Mouse (Mus musculus) megakaryocyte, embryonic 14.5 days (primary cell): ENCODE results near the gene Sdf2. TPM values are rescaled to one million over a fixed set of nuclear protein-coding genes. Genes with fewer than 3 reads are reported as not detected.

Source experiments
- H3K27me3 ChIP-seq: replicated peaks from 2 replicates; pipeline ENCODE3; 2012; ENCODE audit warnings: inconsistent platforms
- H3K36me3 ChIP-seq: replicated peaks from 2 replicates; pipeline ENCODE3; 2012; ENCODE audit warnings: low read length, inconsistent platforms, mixed read lengths
- H3K4me1 ChIP-seq: 2 replicates; pipeline ENCODE4 v1.6.1; 2012; ENCODE audit warnings: inconsistent platforms
- H3K4me3 ChIP-seq: replicated peaks from 2 replicates; pipeline ENCODE3; 2012; ENCODE audit warnings: moderate library complexity, mild to moderate bottlenecking, inconsistent platforms
- H3K9me3 ChIP-seq: 2 replicates; pipeline ENCODE4 v1.6.1; 2012; ENCODE audit warnings: inconsistent platforms
- FLI1 ChIP-seq: IDR thresholded peaks from 2 replicates; pipeline ENCODE4 v1.6.1; 2012; ENCODE audit warnings: low read length, inconsistent platforms, mixed read lengths
- GATA1 ChIP-seq: IDR thresholded peaks from 3 replicates; pipeline ENCODE4 v1.6.1; 2012; ENCODE audit warnings: mixed read lengths, low read length, inconsistent platforms, borderline replicate concordance
- polyA plus RNA-seq: library from polyadenylated mRNA; stranded (reverse); fragments of >175 nt; gene quantifications from 2 replicates; pipeline ENCODE4 v1.2.3, GENCODE M21; 2012; ENCODE audit warnings: low replicate concordance; ENCODE audit not compliant: insufficient read depth

Gene Sdf2
- 13.1 and 13.3 TPM in 2 replicates for polyA plus RNA-seq

- no peaks in the 10 kb centered on the region for H3K9me3 ChIP-seq
- H3K36me3 ChIP-seq = peaks cover 27% of the 10 kb centered on the region
- H3K4me1 ChIP-seq = peaks cover 68% of the 10 kb centered on the region
- no peaks in the 10 kb centered on the region for H3K27me3 ChIP-seq
- H3K4me3 ChIP-seq = peak within 1 kb of the TSS; percentile 99
- TF ChIP-seq FLI1 (0 out of 2 replicates have a peak, but pooled peaks have one; percentile 54), GATA1 (no peak)
Measured at GRCm38 (mm10) chr11:78245627-78246317, at the start of gene Sdf2, which contains the start of gene Supt6. TSS of gene Sdf2 (plus strand) at chr11:78245746. TSS of gene Supt6 (minus strand) at chr11:78245987.

- Histone ChIP-seq H3K27me3 (no peaks in the 10 kb centered on the region), H3K9me3 (no peaks in the 10 kb centered on the region), H3K4me3 (no peak overlapping the region), H3K36me3 (peaks cover 50% of the 10 kb centered on the region), H3K4me1 (peaks cover 14% of the 10 kb centered on the region)
- TF ChIP-seq FLI1 (no peak), GATA1 (no peak)
Measured at GRCm38 (mm10) chr11:78202372-78202771, 43.2 kb upstream of the Sdf2 start.

- TF ChIP-seq GATA1 (no peak), FLI1 (no peak)
- Histone ChIP-seq H3K4me1 (peaks cover 9% of the 10 kb centered on the region; the same call in 1 of the 2 replicates), H3K36me3 (peaks cover 69% of the 10 kb centered on the region), H3K4me3 (no peak overlapping the region), H3K27me3 (no peaks in the 10 kb centered on the region), H3K9me3 (no peaks in the 10 kb centered on the region)
Measured at GRCm38 (mm10) chr11:78204287-78204686, 41.3 kb upstream of the Sdf2 start.

- peaks cover 9% of the 10 kb centered on the region; the same call in 1 of the 2 replicates for H3K4me1 ChIP-seq
- no peak overlapping the region for H3K4me3 ChIP-seq
- TF ChIP-seq FLI1 (no peak), GATA1 (no peak)
- peaks cover 82% of the 10 kb centered on the region for H3K36me3 ChIP-seq
- no peaks in the 10 kb centered on the region for H3K27me3 ChIP-seq
- H3K9me3 ChIP-seq = no peaks in the 10 kb centered on the region
Measured at GRCm38 (mm10) chr11:78205361-78206206, 40.0 kb upstream of the Sdf2 start.

GRCm38 (mm10) chr11:78207190-78207589 lies 38.4 kb upstream of the Sdf2 start:
- Histone ChIP-seq H3K4me3 (no peak overlapping the region), H3K9me3 (no peaks in the 10 kb centered on the region), H3K36me3 (peaks cover 98% of the 10 kb centered on the region), H3K27me3 (no peaks in the 10 kb centered on the region), H3K4me1 (peaks cover 14% of the 10 kb centered on the region; the same call in 1 of the 2 replicates)
- TF ChIP-seq FLI1 (no peak), GATA1 (no peak)

- TF ChIP-seq GATA1 (no peak), FLI1 (no peak)
- Histone ChIP-seq H3K4me3 (no peak overlapping the region), H3K36me3 (peaks cover 100% of the 10 kb centered on the region), H3K27me3 (no peaks in the 10 kb centered on the region), H3K4me1 (peaks cover 21% of the 10 kb centered on the region), H3K9me3 (no peaks in the 10 kb centered on the region)
Measured at GRCm38 (mm10) chr11:78209886-78210285, 35.7 kb upstream of the Sdf2 start.

GRCm38 (mm10) chr11:78210615-78211014 lies 34.9 kb upstream of the Sdf2 start:
- no peak for TF ChIP-seq GATA1
- TF ChIP-seq FLI1 = no peak
- peaks cover 20% of the 10 kb centered on the region for H3K4me1 ChIP-seq
- H3K36me3 ChIP-seq = peaks cover 100% of the 10 kb centered on the region
- H3K9me3 ChIP-seq = no peaks in the 10 kb centered on the region
- no peak overlapping the region for H3K4me3 ChIP-seq
- H3K27me3 ChIP-seq = no peaks in the 10 kb centered on the region

- H3K36me3 ChIP-seq = peaks cover 100% of the 10 kb centered on the region
- H3K4me3 ChIP-seq = no peak overlapping the region
- no peaks in the 10 kb centered on the region for H3K9me3 ChIP-seq
- TF ChIP-seq FLI1 = no peak
- TF ChIP-seq GATA1 = no peak
- H3K27me3 ChIP-seq = no peaks in the 10 kb centered on the region
- peaks cover 24% of the 10 kb centered on the region for H3K4me1 ChIP-seq
Measured at GRCm38 (mm10) chr11:78211513-78211912, 34.0 kb upstream of the Sdf2 start.

GRCm38 (mm10) chr11:78213086-78213817 lies 32.3 kb upstream of the Sdf2 start:
- peak overlapping the region; percentile 11 for H3K4me3 ChIP-seq
- TF ChIP-seq FLI1 (no peak), GATA1 (no peak)
- peaks cover 18% of the 10 kb centered on the region for H3K4me1 ChIP-seq
- H3K36me3 ChIP-seq = peaks cover 100% of the 10 kb centered on the region
- no peaks in the 10 kb centered on the region for H3K27me3 ChIP-seq
- H3K9me3 ChIP-seq = no peaks in the 10 kb centered on the region
